Mouse (Mus musculus): ENCODE measurements around the gene Gphb5. TPM values are rescaled to one million over a fixed set of nuclear protein-coding genes. Genes with fewer than 3 reads are reported as not detected.
A peak's percentile ranks its signal among the peaks of the same experiment; 100 is the strongest.

The Gphb5 gene
- polyA plus RNA-seq, 1 experiment from 2014 or later, result not detected

GRCm38 (mm10) chr12:75429685-75430396, 13.3 kb upstream of the Gphb5 start:
- Histone ChIP-seq H3K4me1 (replicated peaks) (no peaks in the 10 kb centered on the region), H3K9me3 (no peaks in the 10 kb centered on the region), H3K4me3 (no peak overlapping the region), H3K36me3 (no peaks in the 10 kb centered on the region), H3K27ac (no peak overlapping the region), H3K27me3 (ENCODE audit: insufficient read depth, poor library complexity, severe bottlenecking) (no peaks in the 10 kb centered on the region)
- WGBS, result 93% methylated on average over 1 of the region's 1 CpGs
- no peak for DNase-seq (ENCODE audit: low spot score)

DNA sequence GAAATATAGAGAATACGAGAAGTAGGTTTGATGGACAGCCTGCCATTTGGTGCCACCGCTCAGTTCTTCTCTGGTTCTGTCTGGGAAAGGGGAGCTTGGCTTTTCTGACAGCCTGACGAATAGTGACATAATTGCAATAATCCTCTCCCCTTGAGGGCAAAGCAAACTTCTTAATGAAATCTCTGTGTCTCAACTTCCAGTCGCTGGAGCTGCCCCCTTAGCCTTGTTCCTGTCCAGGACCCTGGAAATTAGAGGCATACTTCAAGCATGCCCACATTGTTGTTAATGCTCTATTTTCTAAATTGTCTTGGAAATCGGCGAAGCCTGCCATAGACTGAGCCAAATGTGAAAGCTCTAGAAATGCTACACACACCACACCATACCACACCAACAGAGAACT, 12.1 kb upstream of the Gphb5 start:
- Histone ChIP-seq H3K4me3 (no peak overlapping the region), H3K9me3 (no peaks in the 10 kb centered on the region), H3K27ac (no peak overlapping the region), H3K27me3 (ENCODE audit: insufficient read depth, poor library complexity, severe bottlenecking) (no peaks in the 10 kb centered on the region), H3K36me3 (no peaks in the 10 kb centered on the region), H3K4me1 (replicated peaks) (no peaks in the 10 kb centered on the region)
- no peak for DNase-seq (ENCODE audit: low spot score)
- 88% methylated on average over 6 of the region's 6 CpGs for WGBS

DNA sequence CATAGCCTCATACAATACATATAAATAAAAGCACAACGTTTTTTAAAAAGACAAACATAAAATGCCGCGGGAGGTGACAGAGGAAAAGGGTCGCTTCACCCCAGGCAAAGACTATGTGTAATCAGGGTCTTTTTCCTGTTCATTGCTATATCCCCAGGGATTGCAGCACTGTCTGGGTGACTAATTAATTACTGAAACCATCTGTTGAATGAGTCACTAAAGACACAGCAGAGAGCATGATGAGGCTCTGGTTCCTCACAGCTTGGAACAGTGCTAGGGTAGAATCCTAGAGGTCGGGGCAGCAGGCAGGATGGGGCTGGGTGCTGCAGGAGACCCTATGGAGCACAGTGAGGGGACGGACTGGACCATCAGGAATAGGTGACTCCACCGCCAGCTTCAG, 9.3 kb upstream of the Gphb5 start:
- no peak overlapping the region for H3K27ac ChIP-seq
- H3K4me1 ChIP-seq (replicated peaks), result no peaks in the 10 kb centered on the region
- H3K4me3 ChIP-seq, result no peak overlapping the region
- H3K9me3 ChIP-seq, result no peaks in the 10 kb centered on the region
- H3K36me3 ChIP-seq, result no peaks in the 10 kb centered on the region
- no peak for DNase-seq (ENCODE audit: low spot score)
- H3K27me3 ChIP-seq (ENCODE audit: insufficient read depth, poor library complexity, severe bottlenecking), result no peaks in the 10 kb centered on the region
- WGBS, result 86% methylated on average over 7 of the region's 7 CpGs

GRCm38 (mm10) chr12:75424817-75425216, 8.2 kb upstream of the Gphb5 start:
- Histone ChIP-seq H3K36me3 (no peaks in the 10 kb centered on the region), H3K4me1 (replicated peaks) (no peaks in the 10 kb centered on the region), H3K4me3 (no peak overlapping the region), H3K9me3 (no peaks in the 10 kb centered on the region), H3K27ac (no peak overlapping the region), H3K27me3 (ENCODE audit: insufficient read depth, poor library complexity, severe bottlenecking) (no peaks in the 10 kb centered on the region)
- DNase-seq (ENCODE audit: low spot score), result no peak
- WGBS, result 92% methylated on average over 4 of the region's 4 CpGs

DNA sequence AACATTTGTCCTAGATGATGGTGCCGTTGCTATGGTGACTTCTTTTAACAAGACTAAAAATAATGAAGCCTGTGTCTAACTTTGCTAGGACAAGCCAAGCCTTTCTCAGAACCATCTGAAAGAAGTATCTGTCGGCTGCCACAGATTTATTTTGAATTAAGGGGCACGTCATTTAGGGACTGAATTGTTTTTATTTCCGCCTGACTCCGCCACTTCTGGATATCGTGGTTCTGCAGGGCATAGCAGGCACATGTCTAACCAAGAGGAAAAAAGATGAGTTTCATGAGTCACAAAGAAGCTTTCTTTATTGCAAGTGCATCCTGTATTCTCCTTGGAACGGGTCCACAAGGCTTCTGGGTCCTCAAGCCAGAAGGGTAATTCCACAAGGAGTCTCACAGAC, 7.8 kb upstream of the Gphb5 start:
- no peaks in the 10 kb centered on the region for H3K27me3 ChIP-seq (ENCODE audit: insufficient read depth, poor library complexity, severe bottlenecking)
- DNase-seq (ENCODE audit: low spot score), result no peak
- no peaks in the 10 kb centered on the region for H3K4me1 ChIP-seq (replicated peaks)
- no peak overlapping the region for H3K27ac ChIP-seq
- 81% methylated on average over 7 of the region's 7 CpGs for WGBS
- no peaks in the 10 kb centered on the region for H3K36me3 ChIP-seq
- H3K9me3 ChIP-seq, result no peaks in the 10 kb centered on the region
- no peak overlapping the region for H3K4me3 ChIP-seq

- H3K36me3 ChIP-seq, result no peaks in the 10 kb centered on the region
- no peaks in the 10 kb centered on the region for H3K27me3 ChIP-seq (ENCODE audit: insufficient read depth, poor library complexity, severe bottlenecking)
- no peaks in the 10 kb centered on the region for H3K4me1 ChIP-seq (replicated peaks)
- 68% methylated on average over 6 of the region's 6 CpGs for WGBS
- no peak overlapping the region for H3K27ac ChIP-seq
- no peaks in the 10 kb centered on the region for H3K9me3 ChIP-seq
- DNase-seq (ENCODE audit: low spot score), result no peak
- H3K4me3 ChIP-seq, result no peak overlapping the region
Observed at GRCm38 (mm10) chr12:75414991-75415390, 1.6 kb downstream of the Gphb5 start.

DNA sequence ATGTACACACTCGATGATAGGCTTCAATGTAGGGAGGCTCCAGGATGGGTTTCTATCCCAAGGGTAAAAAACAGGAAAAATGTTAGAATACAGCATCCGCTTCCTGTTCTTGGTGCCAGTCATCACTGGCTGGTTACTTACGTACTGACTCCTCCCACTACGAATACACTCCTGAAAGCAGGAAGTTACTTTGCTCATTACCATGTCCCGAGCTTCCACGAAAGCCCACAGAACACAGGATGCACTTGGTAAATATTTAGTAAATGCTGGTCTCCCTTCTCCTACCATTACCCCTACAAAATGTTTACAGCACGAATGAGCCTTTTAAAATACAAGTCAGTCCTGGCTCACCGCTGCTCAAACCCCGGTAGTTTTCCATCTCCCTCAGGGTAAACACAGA, 3.6 kb downstream of the Gphb5 start:
- Histone ChIP-seq H3K9me3 (no peaks in the 10 kb centered on the region), H3K27ac (no peak overlapping the region), H3K36me3 (no peaks in the 10 kb centered on the region), H3K27me3 (ENCODE audit: insufficient read depth, poor library complexity, severe bottlenecking) (no peaks in the 10 kb centered on the region), H3K4me1 (replicated peaks) (no peaks in the 10 kb centered on the region), H3K4me3 (no peak overlapping the region)
- 89% methylated on average over 9 of the region's 9 CpGs for WGBS
- DNase-seq (ENCODE audit: low spot score), result no peak

- WGBS, result 64% methylated on average over 7 of the region's 7 CpGs
- no peak for DNase-seq (ENCODE audit: low spot score)
- H3K9me3 ChIP-seq, result no peaks in the 10 kb centered on the region
- no peak overlapping the region for H3K27ac ChIP-seq
- no peaks in the 10 kb centered on the region; the same call in 1 of the 2 replicates for H3K4me1 ChIP-seq (replicated peaks)
- no peaks in the 10 kb centered on the region for H3K27me3 ChIP-seq (ENCODE audit: insufficient read depth, poor library complexity, severe bottlenecking)
- no peak overlapping the region for H3K4me3 ChIP-seq
- no peaks in the 10 kb centered on the region for H3K36me3 ChIP-seq
Observed at GRCm38 (mm10) chr12:75397077-75397476, 19.5 kb downstream of the Gphb5 start.

GRCm38 (mm10) chr12:75396616-75397015, 20.0 kb downstream of the Gphb5 start:
- no peak for DNase-seq (ENCODE audit: low spot score)
- Histone ChIP-seq H3K4me1 (replicated peaks) (no peaks in the 10 kb centered on the region; the same call in 1 of the 2 replicates), H3K36me3 (no peaks in the 10 kb centered on the region), H3K4me3 (no peak overlapping the region), H3K27ac (no peak overlapping the region), H3K9me3 (no peaks in the 10 kb centered on the region), H3K27me3 (ENCODE audit: insufficient read depth, poor library complexity, severe bottlenecking) (no peaks in the 10 kb centered on the region)
- 74% methylated on average over 3 of the region's 3 CpGs for WGBS

DNA sequence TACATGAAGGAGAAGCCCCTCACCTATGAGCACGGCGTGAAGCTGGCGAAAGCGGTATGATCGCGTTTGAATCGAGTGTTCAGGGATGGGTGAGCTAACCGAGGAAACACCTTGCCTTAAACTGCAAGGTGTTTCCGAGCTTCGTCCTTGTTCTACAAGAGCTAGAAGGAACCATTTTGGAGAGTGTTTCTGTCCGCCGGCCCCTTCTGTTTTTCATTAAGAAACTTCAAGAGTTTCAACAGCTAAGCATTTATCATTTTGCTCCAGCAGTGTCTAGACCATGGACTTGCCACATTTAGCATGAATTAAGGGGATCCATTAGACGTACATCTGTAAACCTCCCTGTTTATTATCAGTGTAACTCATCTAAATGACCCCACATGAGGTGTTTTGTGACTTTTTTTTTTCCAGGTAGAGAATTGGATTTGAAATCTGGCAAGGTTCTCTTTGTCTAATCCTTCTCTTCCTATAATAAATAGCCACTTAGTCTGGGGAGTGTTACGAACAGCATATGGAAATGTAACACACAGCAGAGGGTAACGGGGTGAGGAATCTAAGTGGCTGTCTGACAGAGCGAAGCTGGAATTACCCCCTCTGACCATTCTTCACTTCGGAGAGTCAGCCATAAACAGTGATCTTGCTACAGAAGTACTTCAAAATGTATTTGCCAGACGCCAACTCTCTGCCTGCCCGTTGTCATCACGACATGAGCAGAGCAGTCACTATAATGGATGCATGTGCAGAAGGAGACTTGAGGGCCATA, 22.4 kb downstream of the Gphb5 start:
- DNase-seq (ENCODE audit: low spot score), result no peak
- Histone ChIP-seq H3K4me3 (no peak overlapping the region), H3K27me3 (ENCODE audit: insufficient read depth, poor library complexity, severe bottlenecking) (no peaks in the 10 kb centered on the region), H3K27ac (no peak overlapping the region), H3K36me3 (no peaks in the 10 kb centered on the region), H3K9me3 (no peaks in the 10 kb centered on the region), H3K4me1 (replicated peaks) (no peaks in the 10 kb centered on the region; the same call in 1 of the 2 replicates)
- WGBS, result 91% methylated on average over 20 of the region's 20 CpGs

DNA sequence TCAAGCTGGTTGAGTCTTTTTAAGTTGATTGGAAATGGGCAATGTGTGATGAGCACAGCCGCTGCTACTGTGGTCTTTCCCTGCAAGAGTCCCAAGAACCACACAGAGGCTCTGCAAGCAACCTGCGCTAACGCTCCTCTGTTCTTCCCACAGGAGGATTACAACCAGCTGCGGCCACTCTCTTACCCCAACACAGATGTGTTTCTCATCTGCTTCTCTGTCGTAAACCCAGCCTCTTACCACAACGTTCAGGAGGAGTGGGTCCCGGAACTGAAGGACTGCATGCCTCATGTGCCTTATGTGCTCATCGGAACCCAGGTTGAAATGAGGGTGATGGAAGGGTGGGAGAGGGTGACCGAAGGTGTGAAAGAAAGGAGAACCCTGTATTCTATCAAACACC, 25.1 kb downstream of the Gphb5 start:
- H3K27ac ChIP-seq, result no peak overlapping the region
- H3K9me3 ChIP-seq, result no peaks in the 10 kb centered on the region
- no peaks in the 10 kb centered on the region for H3K4me1 ChIP-seq (replicated peaks)
- no peak for DNase-seq (ENCODE audit: low spot score)
- 85% methylated on average over 9 of the region's 9 CpGs for WGBS
- H3K27me3 ChIP-seq (ENCODE audit: insufficient read depth, poor library complexity, severe bottlenecking), result no peaks in the 10 kb centered on the region
- no peaks in the 10 kb centered on the region for H3K36me3 ChIP-seq
- no peak overlapping the region for H3K4me3 ChIP-seq

DNA sequence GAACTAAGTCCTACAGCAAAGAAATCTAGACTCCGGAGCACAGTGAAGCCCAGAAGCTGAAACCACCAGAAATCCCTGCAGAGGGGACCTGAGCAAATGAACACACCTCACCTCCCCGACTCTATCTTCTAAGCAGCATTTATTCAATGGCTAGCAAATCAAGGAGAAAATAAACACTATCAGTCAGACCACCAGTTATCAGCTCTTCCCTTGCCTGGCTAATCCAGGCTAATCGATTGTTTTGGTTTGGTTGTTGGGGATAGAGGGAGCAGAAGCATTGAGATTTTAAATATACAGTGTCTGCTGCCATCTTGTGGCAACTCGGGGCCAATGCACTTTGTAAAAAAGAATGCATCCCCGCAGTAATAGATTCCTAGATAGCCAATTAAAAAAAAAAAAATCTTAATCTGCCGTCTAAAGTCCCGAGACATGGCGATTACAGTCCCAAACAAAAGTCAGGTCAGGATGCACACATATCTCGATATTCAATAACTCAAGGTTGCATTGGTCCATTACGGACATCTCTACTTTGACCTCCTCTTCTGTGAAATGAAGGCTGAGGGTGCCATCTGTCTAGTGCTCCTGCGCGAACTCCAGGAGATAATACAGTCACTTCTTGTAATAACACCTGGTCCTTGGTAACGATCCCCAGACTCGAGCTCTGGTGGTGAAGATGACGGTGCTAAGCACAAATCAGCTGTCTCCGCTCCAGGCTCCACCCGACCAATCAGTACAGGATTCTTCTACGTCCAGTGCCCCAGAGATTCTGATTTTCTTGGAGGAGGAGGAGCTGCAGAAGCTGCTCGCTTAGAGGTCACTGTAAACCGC, 27.1 kb downstream of the Gphb5 start:
- no peaks in the 10 kb centered on the region for H3K9me3 ChIP-seq
- H3K4me1 ChIP-seq (replicated peaks), result no peaks in the 10 kb centered on the region
- H3K27ac ChIP-seq, result no peak overlapping the region
- WGBS, result 46% methylated on average over 20 of the region's 20 CpGs
- H3K36me3 ChIP-seq, result no peaks in the 10 kb centered on the region
- no peak overlapping the region for H3K4me3 ChIP-seq
- DNase-seq (ENCODE audit: low spot score), result peak; percentile 54
- H3K27me3 ChIP-seq (ENCODE audit: insufficient read depth, poor library complexity, severe bottlenecking), result no peaks in the 10 kb centered on the region

GRCm38 (mm10) chr12:75388521-75388920, 28.1 kb downstream of the Gphb5 start:
- Histone ChIP-seq H3K4me1 (replicated peaks) (no peaks in the 10 kb centered on the region), H3K27ac (no peak overlapping the region), H3K4me3 (no peak overlapping the region), H3K27me3 (ENCODE audit: insufficient read depth, poor library complexity, severe bottlenecking) (no peaks in the 10 kb centered on the region), H3K9me3 (no peaks in the 10 kb centered on the region), H3K36me3 (no peaks in the 10 kb centered on the region)
- WGBS, result 94% methylated on average over 9 of the region's 9 CpGs
- DNase-seq (ENCODE audit: low spot score), result no peak

All from hindbrain, embryonic 10.5 days (tissue).